Mouse (Mus musculus): ENCODE results near the gene Bsx.

DNA sequence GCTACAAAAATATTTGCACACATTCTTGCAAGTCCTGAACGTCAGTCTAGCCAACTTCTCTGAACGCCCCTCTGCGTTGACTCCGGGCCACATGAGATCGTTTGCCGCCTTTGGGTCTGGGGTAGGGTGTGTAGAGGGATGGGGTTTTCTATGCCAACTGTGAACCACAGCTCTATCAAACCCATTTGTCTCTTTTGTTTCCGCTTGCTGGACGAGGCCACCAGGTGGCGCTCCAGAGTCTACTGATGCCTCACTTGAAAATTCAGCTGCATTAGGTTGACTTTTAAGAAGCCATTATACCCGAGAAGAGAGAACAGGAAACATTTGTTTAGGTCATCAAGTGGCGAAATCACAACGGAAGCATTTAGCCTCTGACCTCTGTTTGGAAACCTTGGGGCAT is 39.4 kb upstream of the Bsx start:
- no peak for TF ChIP-seq GATA1 (IDR thresholded peaks at IDR 0.05; ENCODE audit: borderline replicate concordance, low read length)
- TF ChIP-seq FLI1 (IDR thresholded peaks at IDR 0.05; ENCODE audit: low read length) = no peak
